Mouse (Mus musculus) heart, embryonic 14.5 days (tissue): ENCODE measurements at regions not wholly inside any gene's neighbourhood (a gene's known extent, or its start where the extent isn't known, plus 50 kb on each side); places are given as distances from the start of the nearest gene placed in this dataset.

Experiments used
- ATAC-seq: fragments of 200-750 bp; cut with Nextera tagmentation; 2 replicates; pipeline ENCODE4 v1.8.0; 2017; ENCODE audit warnings: low read depth, moderate TSS enrichment; ENCODE audit not compliant: insufficient number of reproducible peaks, insufficient read depth, low FRiP score
- H3K27ac ChIP-seq, 2 experiments: fragments of 200-500 bp in 1 of 2; fragments of 300-500 bp in 1 of 2; sonication (generic) in 1 of 2; replicated peaks in 1 of 2; 2 replicates each; pipeline ENCODE4 v1.5.1; 2012 to 2014; ENCODE audit warnings: low read depth in 2 of 2, low read length in 2 of 2, control low read depth in 1 of 2, mild to moderate bottlenecking in 1 of 2, mixed read lengths in 1 of 2; ENCODE audit not compliant: control insufficient read depth in 1 of 2, insufficient read depth in 1 of 2
- H3K27me3 ChIP-seq: fragments of 300-500 bp; sonication (generic); 2 replicates; pipeline ENCODE4 v1.6.1; 2014; ENCODE audit warnings: mild to moderate bottlenecking, low read length, control low read depth; ENCODE audit not compliant: control insufficient read depth, insufficient read depth
- H3K36me3 ChIP-seq: fragments of 300-500 bp; sonication (generic); 2 replicates; pipeline ENCODE4 v1.6.1; 2014; ENCODE audit warnings: mild to moderate bottlenecking, control low read depth, low read length, mixed read lengths; ENCODE audit not compliant: control insufficient read depth, insufficient read depth
- H3K4me1 ChIP-seq, 2 experiments: fragments of 200-500 bp in 1 of 2; fragments of 300-500 bp in 1 of 2; sonication (generic) in 1 of 2; 2 replicates each; pipeline ENCODE4 v1.6.1; 2012 to 2014; ENCODE audit warnings: low read length in 2 of 2, control low read depth in 1 of 2, mixed read lengths in 1 of 2; ENCODE audit not compliant: control insufficient read depth in 2 of 2, insufficient read depth in 2 of 2
- H3K4me2 ChIP-seq: fragments of 300-500 bp; sonication (generic); 2 replicates; pipeline ENCODE4 v1.6.1; 2014; ENCODE audit warnings: mild to moderate bottlenecking, low read length
- H3K4me3 ChIP-seq, 2 experiments: fragments of 200-500 bp in 1 of 2; fragments of 300-500 bp in 1 of 2; sonication (generic) in 1 of 2; 2 replicates each; pipeline ENCODE4 v1.5.1; 2012 to 2014; ENCODE audit warnings: low read length in 2 of 2, mild to moderate bottlenecking in 2 of 2, control low read depth in 1 of 2, low read depth in 1 of 2, moderate library complexity in 1 of 2; ENCODE audit not compliant: control insufficient read depth in 1 of 2, insufficient read depth in 1 of 2
- H3K9ac ChIP-seq: fragments of 300-500 bp; sonication (generic); 2 replicates; pipeline ENCODE4 v1.6.1; 2014; ENCODE audit warnings: mild to moderate bottlenecking, low read length
- H3K9me3 ChIP-seq: fragments of 300-500 bp; sonication (generic); 2 replicates; pipeline ENCODE4 v1.6.1; 2016; ENCODE audit warnings: low read length, control low read depth; ENCODE audit not compliant: control insufficient read depth
- WGBS: fragments of 180-500 bp; shearing (Covaris S2); extraction: QIAGEN DNeasy Blood & Tissue Kit; methylation state at CpG from one replicate; pipeline ENCODE4 v1.1.7; 2014; 5-methylcytosine and 5-hydroxymethylcytosine counted together

DNA sequence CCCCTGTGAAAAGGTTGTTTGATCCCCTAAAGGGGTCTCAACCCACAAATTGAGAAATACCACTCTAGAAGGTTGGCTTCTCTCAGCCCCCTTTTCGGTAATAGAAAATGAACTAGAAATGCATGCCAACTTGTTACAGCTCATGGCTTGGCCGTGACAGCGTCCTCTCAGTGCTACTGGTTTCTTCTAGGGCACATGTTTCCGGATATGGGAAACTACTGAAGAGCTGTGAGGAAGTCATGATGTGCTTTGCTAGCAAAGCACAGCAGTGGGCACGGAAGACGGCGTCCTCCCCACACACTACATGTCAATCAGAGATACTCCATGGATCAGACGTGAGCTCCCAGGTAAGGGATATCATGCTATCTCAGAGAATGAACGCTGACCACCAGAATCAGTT lies 148.1 kb upstream of the Nabp1 start:
- no peak overlapping the region for H3K9ac ChIP-seq
- no peak overlapping the region for H3K4me3 ChIP-seq
- no peaks in the 10 kb centered on the region for H3K27me3 ChIP-seq
- no peak overlapping the region for H3K27ac ChIP-seq
- H3K9me3 ChIP-seq, result no peaks in the 10 kb centered on the region
- WGBS, result 79% methylated on average over 9 of the region's 9 CpGs
- no peak for ATAC-seq
- no peaks in the 10 kb centered on the region for H3K36me3 ChIP-seq
- no peak overlapping the region for H3K4me2 ChIP-seq
- H3K4me1 ChIP-seq, result no peaks in the 10 kb centered on the region

DNA sequence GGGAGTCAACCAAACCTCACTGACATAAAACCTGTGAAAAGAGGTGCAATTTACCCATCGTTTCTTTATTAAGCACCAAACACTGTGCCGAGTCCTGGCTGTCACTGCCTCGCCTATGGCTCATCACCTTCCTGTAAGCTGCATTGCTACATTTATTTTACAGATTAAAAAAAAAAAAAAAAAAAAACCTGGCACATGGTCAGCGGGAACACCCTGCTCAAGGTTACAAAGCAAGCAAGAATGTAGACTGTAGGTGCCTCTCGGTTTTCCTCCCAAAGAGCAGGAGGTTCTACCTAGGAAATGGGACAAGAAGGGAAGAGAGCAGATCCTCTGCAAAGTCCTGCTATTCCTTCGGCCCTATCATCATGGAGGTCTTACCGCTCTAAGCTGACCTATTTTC lies 146.9 kb upstream of the Nabp1 start:
- 81% methylated on average over 7 of the region's 7 CpGs for WGBS
- no peak overlapping the region for H3K4me3 ChIP-seq
- no peaks in the 10 kb centered on the region for H3K4me1 ChIP-seq
- H3K4me2 ChIP-seq, result no peak overlapping the region
- H3K27me3 ChIP-seq, result no peaks in the 10 kb centered on the region
- no peak overlapping the region for H3K9ac ChIP-seq
- ATAC-seq, result no peak
- H3K9me3 ChIP-seq, result no peaks in the 10 kb centered on the region
- H3K27ac ChIP-seq, result no peak overlapping the region
- H3K36me3 ChIP-seq, result no peaks in the 10 kb centered on the region

GRCm38 (mm10) chr1:51624551-51624950 lies 146.3 kb upstream of the Nabp1 start:
- no peak for ATAC-seq
- WGBS, result 83% methylated on average over 2 of the region's 2 CpGs

GRCm38 (mm10) chr1:51622986-51623385 lies 144.8 kb upstream of the Nabp1 start:
- H3K27ac ChIP-seq, result no peak overlapping the region
- no peaks in the 10 kb centered on the region for H3K27me3 ChIP-seq
- H3K4me2 ChIP-seq, result no peak overlapping the region
- H3K36me3 ChIP-seq, result no peaks in the 10 kb centered on the region
- H3K4me1 ChIP-seq, result no peaks in the 10 kb centered on the region
- H3K9me3 ChIP-seq, result no peaks in the 10 kb centered on the region
- H3K9ac ChIP-seq, result no peak overlapping the region
- no peak for ATAC-seq
- 84% methylated on average over 3 of the region's 3 CpGs for WGBS
- no peak overlapping the region for H3K4me3 ChIP-seq

More at GRCm38 (mm10) chr1:51624551-51624950, 146.3 kb upstream of the Nabp1 start:
- H3K27ac ChIP-seq, result no peak overlapping the region
- H3K4me3 ChIP-seq, result no peak overlapping the region
- H3K4me2 ChIP-seq, result no peak overlapping the region
- H3K9ac ChIP-seq, result no peak overlapping the region
- H3K9me3 ChIP-seq, result no peaks in the 10 kb centered on the region
- H3K27me3 ChIP-seq, result no peaks in the 10 kb centered on the region
- no peaks in the 10 kb centered on the region for H3K36me3 ChIP-seq
- H3K4me1 ChIP-seq, result no peaks in the 10 kb centered on the region

DNA sequence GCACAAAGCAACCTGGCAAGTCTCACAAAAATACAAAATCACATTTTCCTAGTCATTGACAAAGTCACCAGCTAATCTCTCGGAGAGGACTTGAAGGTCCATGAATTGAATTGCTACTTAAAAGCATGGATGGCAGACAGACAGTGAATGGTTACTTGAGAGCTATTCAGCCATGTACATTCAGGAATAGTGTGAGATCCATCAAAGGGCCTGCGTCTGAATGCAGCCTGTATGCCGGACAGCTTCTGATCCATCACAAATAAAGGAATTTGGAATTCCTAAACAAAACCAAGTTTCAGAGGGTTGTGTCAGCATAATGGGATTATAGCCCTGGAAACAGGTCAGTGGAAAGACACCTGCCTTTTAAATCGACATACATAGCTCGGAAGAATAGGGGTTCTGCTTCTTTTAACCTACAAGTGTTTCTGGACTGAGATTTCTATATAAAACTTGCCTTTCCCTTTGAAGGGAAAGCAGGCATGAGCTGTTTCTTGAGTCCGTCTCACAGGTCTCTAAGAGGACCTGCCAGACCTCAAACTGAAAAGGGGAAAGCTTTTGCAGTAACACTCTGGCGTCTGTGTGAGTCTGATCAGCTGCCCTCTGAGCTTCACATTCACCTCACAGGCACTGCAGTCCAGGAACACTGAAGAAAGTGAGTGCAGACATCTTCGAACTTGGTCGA lies 144.1 kb upstream of the Nabp1 start:
- no peaks in the 10 kb centered on the region for H3K36me3 ChIP-seq
- no peak overlapping the region for H3K9ac ChIP-seq
- no peak overlapping the region for H3K27ac ChIP-seq
- H3K4me1 ChIP-seq, result no peaks in the 10 kb centered on the region
- WGBS, result 74% methylated on average over 9 of the region's 9 CpGs
- no peak overlapping the region for H3K4me2 ChIP-seq
- no peak overlapping the region for H3K4me3 ChIP-seq
- no peaks in the 10 kb centered on the region for H3K9me3 ChIP-seq
- no peak for ATAC-seq
- no peaks in the 10 kb centered on the region for H3K27me3 ChIP-seq

DNA sequence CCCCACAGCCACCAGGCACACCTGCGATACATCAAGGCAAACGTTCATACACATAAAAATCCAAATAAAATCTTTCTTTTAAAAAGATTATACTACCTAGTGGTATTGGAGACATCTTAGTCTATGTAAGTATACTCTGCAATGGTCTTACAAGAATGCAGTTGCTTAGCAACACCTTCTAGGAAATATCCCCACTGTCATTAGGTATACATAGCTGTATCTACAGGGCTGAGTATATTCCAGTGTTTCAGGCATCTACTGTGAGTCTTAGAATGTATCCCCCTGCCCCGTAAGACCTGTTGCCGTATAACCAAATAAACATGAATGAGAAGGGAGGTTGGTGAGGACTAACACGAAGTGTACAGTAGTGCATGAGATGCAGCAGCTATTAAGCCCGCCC lies 142.8 kb upstream of the Nabp1 start:
- no peak overlapping the region for H3K4me3 ChIP-seq
- no peaks in the 10 kb centered on the region for H3K4me1 ChIP-seq
- H3K4me2 ChIP-seq, result no peak overlapping the region
- H3K27ac ChIP-seq, result no peak overlapping the region
- ATAC-seq, result no peak
- H3K36me3 ChIP-seq, result no peaks in the 10 kb centered on the region
- H3K9ac ChIP-seq, result no peak overlapping the region
- WGBS, result 88% methylated on average over 6 of the region's 6 CpGs
- no peaks in the 10 kb centered on the region for H3K9me3 ChIP-seq
- H3K27me3 ChIP-seq, result no peaks in the 10 kb centered on the region

DNA sequence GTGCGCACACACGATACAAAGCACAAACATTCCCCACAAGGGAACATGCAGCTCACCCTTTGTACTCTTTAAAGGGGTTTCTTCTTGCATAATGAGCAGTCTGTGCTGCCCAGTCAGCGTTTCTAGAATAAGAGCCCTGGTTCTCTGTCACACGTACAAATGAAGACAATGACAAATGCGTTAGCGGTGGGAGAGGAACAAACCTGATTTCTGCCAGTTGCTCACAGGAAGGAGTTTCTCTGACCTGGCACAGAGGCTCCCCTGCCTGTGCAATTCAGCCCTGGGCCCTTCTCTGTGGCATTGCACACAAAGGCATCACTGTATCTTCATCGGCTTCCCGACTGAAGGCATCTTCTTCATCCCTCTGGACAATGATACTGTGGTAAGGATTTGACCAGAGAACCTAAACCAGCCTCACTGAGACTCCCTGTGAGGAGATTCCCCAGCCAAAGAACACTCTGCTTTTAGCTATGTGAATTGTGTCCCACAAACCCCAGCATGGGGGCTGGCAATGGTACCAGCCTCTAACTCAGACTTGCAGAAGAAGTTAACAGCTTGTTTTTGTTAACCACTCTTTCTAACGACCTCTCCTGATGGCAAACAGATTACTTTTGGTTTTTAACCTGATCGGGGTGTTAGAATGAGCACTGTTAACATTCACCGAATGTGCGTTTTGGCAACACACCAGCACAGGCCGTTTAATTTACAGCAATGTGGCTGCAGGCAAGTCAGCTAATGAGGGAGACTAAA lies 139.5 kb upstream of the Nabp1 start:
- WGBS, result 68% methylated on average over 13 of the region's 13 CpGs
- no peaks in the 10 kb centered on the region for H3K36me3 ChIP-seq
- no peaks in the 10 kb centered on the region for H3K9me3 ChIP-seq
- H3K4me1 ChIP-seq, result no peaks in the 10 kb centered on the region
- no peak overlapping the region for H3K4me2 ChIP-seq
- no peak for ATAC-seq
- no peak overlapping the region for H3K4me3 ChIP-seq
- no peaks in the 10 kb centered on the region for H3K27me3 ChIP-seq
- H3K27ac ChIP-seq, result no peak overlapping the region
- H3K9ac ChIP-seq, result no peak overlapping the region
